16 mouse cellular contexts compared by ENCODE assay signal in genomic region chr12:96670448-96670847, GRCm38 (mm10).
"Had no signal": no experiment of that assay in that cellular context is flagged by ENCODE, and none has a peak within 500 bp of the region (broad histone marks: within the 10 kb centered on the region; RNA-seq: fewer than 3 reads in every experiment).

No protein-coding gene starts in this region.

- DNase-seq: retina, postnatal 1 day; right cerebral cortex, adult 18-20 months; right cerebral cortex, postnatal 14 days; right cerebral cortex, postnatal 25 days; right cerebral cortex, postnatal 4 days; spleen, adult 18-20 months; thymus, adult 18-20 months; thymus, adult 2 months; thymus, postnatal 14 days; thymus, postnatal 25 days; thymus, postnatal 36 days; thymus, postnatal 4 days had no signal

- H3K4me2 ChIP-seq: neural tube, embryonic 13.5 days; neural tube, embryonic 15.5 days; stomach, embryonic 15.5 days had no signal

- H3K4me1 ChIP-seq: neural tube, embryonic 13.5 days; neural tube, embryonic 15.5 days; stomach, embryonic 15.5 days had no signal

- H3K4me3 ChIP-seq: neural tube, embryonic 13.5 days; neural tube, embryonic 15.5 days; stomach, embryonic 15.5 days had no signal

- H3K27me3 ChIP-seq: neural tube, embryonic 13.5 days; neural tube, embryonic 15.5 days; stomach, embryonic 15.5 days had no signal

- H3K9me3 ChIP-seq: neural tube, embryonic 13.5 days; neural tube, embryonic 15.5 days; stomach, embryonic 15.5 days had no signal

- H3K36me3 ChIP-seq: neural tube, embryonic 13.5 days; neural tube, embryonic 15.5 days; stomach, embryonic 15.5 days had no signal

- H3K27ac ChIP-seq: neural tube, embryonic 13.5 days; neural tube, embryonic 15.5 days; stomach, embryonic 15.5 days; stomach, postnatal 0 days had no signal

- H3K9ac ChIP-seq: neural tube, embryonic 13.5 days; neural tube, embryonic 15.5 days; stomach, embryonic 15.5 days had no signal
